Mouse (Mus musculus) lung, postnatal 0 days (tissue): ENCODE results near the gene Utp14a. TPM values are rescaled to one million over a fixed set of nuclear protein-coding genes. Genes with fewer than 3 reads are reported as not detected.
A peak's percentile ranks its signal among the peaks of the same experiment; 100 is the strongest.

ENCODE experiments used
- ATAC-seq: fragments of 200-750 bp; cut with Nextera tagmentation; 2 replicates; pipeline ENCODE4 v1.8.0; 2017; ENCODE audit warnings: moderate library complexity
- DNase-seq: peaks from one replicate; pipeline ENCODE4 v3.0.0-alpha.2; 2016; ENCODE audit warnings: low spot score
- H3K27ac ChIP-seq: fragments of 300-500 bp; sonication (generic); 2 replicates; pipeline ENCODE4 v1.5.1; 2014; ENCODE audit warnings: antibody characterized with exemption, mild to moderate bottlenecking, low read length, mixed read lengths
- H3K27me3 ChIP-seq: fragments of 300-500 bp; sonication (generic); replicated peaks from 2 replicates; pipeline ENCODE4 v1.6.1; 2014; ENCODE audit warnings: low read length, mixed read lengths; ENCODE audit not compliant: insufficient read depth
- H3K36me3 ChIP-seq: fragments of 300-500 bp; sonication (generic); 2 replicates; pipeline ENCODE4 v1.6.1; 2014; ENCODE audit warnings: low read length, mixed read lengths; ENCODE audit not compliant: insufficient read depth
- H3K4me1 ChIP-seq: fragments of 300-500 bp; sonication (generic); 2 replicates; pipeline ENCODE4 v1.6.1; 2014; ENCODE audit warnings: antibody characterized with exemption, low read depth, low read length, mixed read lengths; ENCODE audit not compliant: insufficient read depth
- H3K4me2 ChIP-seq: fragments of 300-500 bp; sonication (generic); replicated peaks from 2 replicates; pipeline ENCODE4 v1.6.1; 2014; ENCODE audit warnings: low read depth, mild to moderate bottlenecking, low read length, moderate library complexity, mixed read lengths
- H3K4me3 ChIP-seq: fragments of 300-500 bp; sonication (generic); 2 replicates; pipeline ENCODE4 v1.5.1; 2014; ENCODE audit warnings: low read depth, low read length
- H3K9ac ChIP-seq: fragments of 300-500 bp; sonication (generic); replicated peaks from 2 replicates; pipeline ENCODE4 v1.6.1; 2014; ENCODE audit warnings: low read depth, mild to moderate bottlenecking
- H3K9me3 ChIP-seq: fragments of 300-500 bp; sonication (generic); 2 replicates; pipeline ENCODE4 v1.6.1; 2016; ENCODE audit warnings: low read length, mixed read lengths
- CTCF ChIP-seq: IDR thresholded peaks from 2 replicates; pipeline ENCODE4 v1.5.1; 2016; ENCODE audit warnings: antibody characterized with exemption, mild to moderate bottlenecking
- EP300 ChIP-seq: IDR thresholded peaks from 2 replicates; pipeline ENCODE4 v1.6.1; 2016; ENCODE audit warnings: antibody characterized with exemption, mild to moderate bottlenecking, control low read depth
- WGBS: fragments of 180-500 bp; shearing (Covaris S2); extraction: QIAGEN DNeasy Blood & Tissue Kit; methylation state at CpG from one replicate; pipeline ENCODE4 v1.1.7; 2014; 5-methylcytosine and 5-hydroxymethylcytosine counted together
- polyA plus RNA-seq: library from polyadenylated mRNA; unstranded; fragments of >200 nt; fragmentation: Nextera tagmentation; extraction: Ambion mirVana; gene quantifications from 2 replicates; pipeline ENCODE4 v1.2.1, GENCODE M21; 2015

The Utp14a gene
- polyA plus RNA-seq, 1 experiment from 2014 or later: 11.0 TPM

- H3K4me2 ChIP-seq: no peak overlapping the region
- H3K9me3 ChIP-seq: no peaks in the 10 kb centered on the region
- no peaks in the 10 kb centered on the region for H3K27me3 ChIP-seq
- no peaks in the 10 kb centered on the region for H3K36me3 ChIP-seq
- 42% methylated on average over 3 of the region's 3 CpGs for WGBS
- H3K4me1 ChIP-seq: no peaks in the 10 kb centered on the region
- DNase-seq (peak; percentile 44), ATAC-seq (no peak)
- no peak overlapping the region for H3K4me3 ChIP-seq
- TF ChIP-seq CTCF (peak; percentile 74), EP300 (no peak)
- H3K27ac ChIP-seq: no peak overlapping the region
- no peak overlapping the region for H3K9ac ChIP-seq
Measured at GRCm38 (mm10) chrX:48278103-48278502, 21.4 kb downstream of the Utp14a start.

- H3K4me3 ChIP-seq: peak overlapping the region; percentile 44
- TF ChIP-seq CTCF: no peak
- TF ChIP-seq EP300: no peak
- DNase-seq (peak; percentile 91), ATAC-seq (peak; percentile 87)
- peak overlapping the region; percentile 82 for H3K27ac ChIP-seq
- 13% methylated on average over 24 of the region's 37 CpGs for WGBS
- no peaks in the 10 kb centered on the region for H3K9me3 ChIP-seq
- peak overlapping the region; percentile 36; the same call in 1 of the 2 replicates for H3K9ac ChIP-seq
- no peaks in the 10 kb centered on the region for H3K36me3 ChIP-seq
- no peaks in the 10 kb centered on the region for H3K4me1 ChIP-seq
- no peaks in the 10 kb centered on the region for H3K27me3 ChIP-seq
- peak overlapping the region; percentile 54 for H3K4me2 ChIP-seq
Measured at GRCm38 (mm10) chrX:48284386-48285005, 27.8 kb downstream of the Utp14a start.

- Histone ChIP-seq H3K27me3 (no peaks in the 10 kb centered on the region), H3K4me2 (peak overlapping the region; percentile 54), H3K27ac (peak overlapping the region; percentile 82), H3K4me1 (no peaks in the 10 kb centered on the region), H3K9ac (peak overlapping the region; percentile 36; the same call in 1 of the 2 replicates), H3K36me3 (no peaks in the 10 kb centered on the region), H3K9me3 (no peaks in the 10 kb centered on the region), H3K4me3 (peak overlapping the region; percentile 44)
- DNase-seq (peak; percentile 91), ATAC-seq (peak; percentile 81)
- no peak for TF ChIP-seq EP300
- TF ChIP-seq CTCF: no peak
- 10% methylated on average over 19 of the region's 42 CpGs for WGBS
Measured at GRCm38 (mm10) chrX:48285006-48285650, 28.5 kb downstream of the Utp14a start.

- Histone ChIP-seq H3K27ac (no peak overlapping the region), H3K4me1 (no peaks in the 10 kb centered on the region), H3K4me3 (peak overlapping the region; percentile 44), H3K4me2 (peak overlapping the region; percentile 54), H3K27me3 (no peaks in the 10 kb centered on the region), H3K36me3 (no peaks in the 10 kb centered on the region), H3K9me3 (no peaks in the 10 kb centered on the region), H3K9ac (0 out of 2 replicates have a peak overlapping the region, but pooled peaks have one; percentile 19)
- TF ChIP-seq EP300: no peak
- TF ChIP-seq CTCF: no peak
- ATAC-seq (no peak; the same call in 1 of the 2 replicates), DNase-seq (no peak)
- WGBS: 12% methylated on average over 20 of the region's 34 CpGs
Measured at GRCm38 (mm10) chrX:48285651-48286021, 29.0 kb downstream of the Utp14a start.

DNA sequence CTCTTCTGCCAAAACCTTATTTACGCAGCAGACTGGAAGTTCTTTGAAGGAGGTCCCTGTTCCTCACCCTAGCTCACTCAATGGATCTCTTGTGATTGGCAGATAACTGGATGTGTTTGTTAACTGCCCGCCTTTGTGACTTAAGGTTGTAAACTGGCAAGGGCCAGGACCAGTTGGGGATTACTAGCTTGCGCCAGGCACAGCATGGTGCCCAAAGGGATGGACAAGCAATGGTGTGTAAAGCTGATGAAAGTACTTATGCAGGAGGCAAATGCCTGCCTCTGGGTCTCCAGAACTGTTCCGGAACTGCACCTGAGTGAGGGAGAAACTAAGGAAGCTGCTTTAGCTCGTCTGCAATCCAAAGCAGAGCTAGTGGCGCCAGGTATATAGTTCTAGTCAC is 29.8 kb downstream of the Utp14a start:
- H3K27me3 ChIP-seq: no peaks in the 10 kb centered on the region
- no peak for DNase-seq
- no peak for ATAC-seq
- TF ChIP-seq CTCF (no peak), EP300 (no peak)
- no peak overlapping the region for H3K27ac ChIP-seq
- no peaks in the 10 kb centered on the region for H3K36me3 ChIP-seq
- no peaks in the 10 kb centered on the region for H3K4me1 ChIP-seq
- no peak overlapping the region for H3K9ac ChIP-seq
- H3K4me3 ChIP-seq: no peak overlapping the region
- no peaks in the 10 kb centered on the region for H3K9me3 ChIP-seq
- H3K4me2 ChIP-seq: no peak overlapping the region
- 62% methylated on average over 6 of the region's 6 CpGs for whole genome bisulfite sequencing

- H3K27me3 ChIP-seq: no peaks in the 10 kb centered on the region
- H3K4me2 ChIP-seq: no peak overlapping the region
- H3K9ac ChIP-seq: no peak overlapping the region
- DNase-seq: no peak
- no peaks in the 10 kb centered on the region for H3K4me1 ChIP-seq
- H3K36me3 ChIP-seq: no peaks in the 10 kb centered on the region
- ATAC-seq: no peak
- no peak for TF ChIP-seq CTCF
- TF ChIP-seq EP300: no peak
- WGBS: 69% methylated on average over 4 of the region's 4 CpGs
- no peaks in the 10 kb centered on the region for H3K9me3 ChIP-seq
- no peak overlapping the region for H3K27ac ChIP-seq
- no peak overlapping the region for H3K4me3 ChIP-seq
Measured at GRCm38 (mm10) chrX:48288008-48288407, 31.3 kb downstream of the Utp14a start.
